Mouse (Mus musculus): ENCODE measurements around the gene Hdac7. TPM values are rescaled to one million over a fixed set of nuclear protein-coding genes. Genes with fewer than 3 reads are reported as not detected.

Gene Hdac7
- total RNA-seq, 1 experiment from 2014 or later: 34.7 TPM

DNA sequence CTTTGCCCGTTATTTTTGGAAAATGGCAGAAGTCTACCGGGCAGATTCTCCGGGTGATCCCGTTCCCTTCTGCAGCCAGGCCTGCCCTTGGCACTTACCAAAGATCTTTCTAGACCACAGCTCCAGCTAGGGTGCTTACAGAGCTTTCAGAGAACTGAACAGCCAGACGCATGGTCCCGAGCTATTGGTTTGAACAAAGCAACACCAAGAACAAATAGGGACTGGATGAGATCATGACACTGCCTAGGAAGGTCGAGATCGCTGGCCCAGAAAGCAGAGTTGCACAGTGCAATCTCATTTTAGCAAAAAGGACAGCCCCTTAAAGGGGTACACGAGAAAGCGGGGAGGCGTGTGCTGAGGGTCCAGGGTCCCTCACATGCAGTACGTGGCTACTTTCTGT, 20.8 kb downstream of the Hdac7 start:
- ATAC-seq (ENCODE audit: extremely low read depth, insufficient number of reproducible peaks, low FRiP score, poor library complexity, severe bottlenecking): no peak

DNA sequence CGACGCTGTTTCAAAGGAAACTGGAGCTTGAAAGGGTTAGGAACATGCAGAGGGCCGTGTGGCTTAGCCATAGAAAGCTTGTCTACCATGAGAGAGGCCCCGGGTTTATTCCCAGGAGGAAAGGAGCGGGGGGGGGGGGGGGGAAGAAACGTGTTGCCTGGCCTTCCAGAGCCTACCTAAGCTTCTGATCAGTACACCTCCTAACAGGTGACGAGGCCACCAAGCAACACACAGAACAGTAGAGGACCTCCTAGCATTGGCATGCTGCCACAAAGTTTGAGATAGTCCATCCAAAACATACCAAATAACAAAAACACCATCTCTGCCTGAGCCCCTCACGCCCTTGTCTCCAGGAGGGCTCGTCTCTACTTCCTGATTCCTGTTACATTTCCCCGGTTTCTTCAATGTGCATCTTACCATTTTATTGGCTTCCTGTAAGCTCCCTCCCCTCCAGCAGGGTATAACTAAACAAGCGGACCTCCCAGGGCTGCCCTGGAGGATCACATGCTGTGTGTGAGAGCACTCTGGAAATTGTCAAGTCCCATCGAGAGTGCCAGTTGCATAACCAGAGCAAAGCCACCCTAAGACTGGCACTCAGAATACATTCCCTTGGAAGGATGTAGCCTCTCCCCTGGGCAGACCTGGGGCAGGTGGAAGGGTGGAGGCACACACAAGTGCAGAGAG, 21.6 kb downstream of the Hdac7 start:
- no peak for ATAC-seq (ENCODE audit: extremely low read depth, insufficient number of reproducible peaks, low FRiP score, poor library complexity, severe bottlenecking)

DNA sequence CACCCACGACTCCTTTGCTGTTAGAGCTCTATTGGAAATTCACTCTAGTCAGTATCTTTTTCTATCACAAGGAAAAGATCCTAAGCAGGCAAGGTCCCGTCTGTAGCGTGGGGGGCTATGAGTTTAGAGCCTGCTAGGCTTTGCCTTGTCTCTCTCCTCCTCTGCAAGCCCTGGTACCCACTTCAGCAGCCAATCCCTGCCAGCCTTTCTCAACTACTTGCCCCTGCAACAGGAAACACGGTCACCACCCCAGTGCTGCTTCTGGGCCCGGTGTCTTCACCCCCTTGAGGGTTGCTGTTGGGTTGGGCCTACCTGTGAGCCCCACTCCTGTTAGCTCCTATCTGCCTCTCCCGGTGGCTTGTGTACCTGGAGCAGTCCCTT, 22.3 kb downstream of the Hdac7 start:
- ATAC-seq (ENCODE audit: extremely low read depth, insufficient number of reproducible peaks, low FRiP score, poor library complexity, severe bottlenecking): peak; percentile 25; the same call in 1 of the 2 replicates

DNA sequence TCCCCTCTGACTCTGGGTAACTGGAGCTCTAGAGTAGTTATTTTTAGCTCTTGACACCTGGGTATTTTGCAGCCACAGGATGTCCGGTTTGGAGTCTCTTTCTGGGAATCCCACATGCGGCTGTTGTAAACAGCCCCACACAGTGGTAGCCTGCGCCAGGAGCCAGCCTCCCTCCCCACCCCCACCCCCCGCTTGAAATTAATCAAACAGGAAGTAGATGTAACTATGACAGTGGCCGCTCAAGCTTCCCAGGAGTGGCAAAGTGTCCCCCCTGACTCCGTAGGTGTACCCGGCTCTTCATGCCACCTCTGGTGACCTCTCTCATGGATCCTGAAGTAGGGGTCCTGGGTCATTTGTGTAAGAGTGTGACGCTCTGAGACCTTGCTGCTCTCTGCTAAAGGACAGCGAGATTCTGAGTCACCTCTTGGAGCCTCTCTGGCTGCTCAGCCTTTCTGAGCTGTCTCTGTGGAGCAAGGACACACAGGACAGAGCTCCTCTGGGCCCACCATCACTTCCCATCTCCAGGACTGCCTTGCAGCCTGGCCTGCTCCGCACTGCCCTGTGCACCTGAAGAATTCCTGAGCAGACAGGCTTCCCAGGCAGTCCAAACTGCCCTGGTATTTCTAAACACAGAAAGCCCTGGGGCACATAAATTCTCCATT, 22.9 kb downstream of the Hdac7 start:
- peak; percentile 20; the same call in 1 of the 2 replicates for ATAC-seq (ENCODE audit: extremely low read depth, insufficient number of reproducible peaks, low FRiP score, poor library complexity, severe bottlenecking)

DNA sequence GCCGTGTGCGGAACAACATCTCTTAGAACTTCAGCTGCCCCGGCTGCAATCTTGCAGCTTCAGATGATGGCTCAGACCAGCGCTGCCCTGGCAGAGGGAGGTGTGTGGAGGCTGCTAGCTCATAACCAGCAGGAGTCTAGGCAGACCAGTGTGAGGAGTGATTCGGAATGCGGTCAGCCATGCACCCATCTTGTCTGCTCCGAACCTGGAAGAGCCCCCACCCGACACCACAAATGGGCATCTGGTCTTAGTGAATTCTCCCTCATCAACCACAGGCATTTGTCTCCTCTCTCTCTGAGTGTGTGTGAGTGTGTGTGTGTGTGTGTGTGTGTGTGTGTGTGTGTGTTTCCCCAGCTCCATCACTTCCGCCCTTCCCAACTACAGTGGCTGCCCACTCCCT, 24.4 kb downstream of the Hdac7 start:
- no peak for ATAC-seq (ENCODE audit: extremely low read depth, insufficient number of reproducible peaks, low FRiP score, poor library complexity, severe bottlenecking)

DNA sequence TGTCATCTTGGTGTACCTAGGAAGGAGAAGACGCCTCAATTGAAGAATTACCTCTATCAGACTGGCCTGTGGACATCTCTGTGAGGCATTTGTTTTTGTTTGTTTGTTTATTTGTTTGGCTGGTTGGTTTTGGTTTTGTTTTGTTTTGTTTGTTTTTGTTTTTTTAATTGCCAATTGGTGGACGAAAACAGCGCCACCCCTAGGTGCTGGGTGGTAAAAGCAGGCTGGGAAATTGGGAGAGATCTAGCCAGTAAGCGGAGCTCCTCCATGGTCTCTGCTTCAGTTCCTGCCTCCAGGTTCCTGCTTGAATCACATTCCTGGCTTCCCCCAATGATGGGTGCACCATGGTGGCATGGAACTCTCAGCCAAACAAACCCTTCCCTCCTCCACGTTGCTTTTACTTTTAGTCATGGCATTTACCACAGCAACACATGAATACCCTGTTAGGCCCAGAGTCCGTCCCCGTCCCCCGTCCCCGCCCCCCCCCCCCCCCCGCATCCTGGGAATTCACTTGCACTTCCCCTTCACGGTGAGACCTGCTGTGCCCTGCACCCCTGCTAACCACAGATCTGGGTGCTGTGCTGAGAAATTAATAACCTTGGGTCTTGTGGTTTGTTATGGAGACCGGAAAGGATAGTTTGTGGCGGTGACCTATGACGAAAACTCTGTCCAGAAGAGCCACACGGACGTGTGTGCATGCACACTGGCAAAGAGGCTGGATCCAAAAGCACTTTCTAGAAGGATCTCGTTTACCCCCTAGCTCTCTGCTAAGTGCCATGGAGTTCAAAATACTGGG, 27.9 kb downstream of the Hdac7 start:
- no peak for ATAC-seq (ENCODE audit: extremely low read depth, insufficient number of reproducible peaks, low FRiP score, poor library complexity, severe bottlenecking)

DNA sequence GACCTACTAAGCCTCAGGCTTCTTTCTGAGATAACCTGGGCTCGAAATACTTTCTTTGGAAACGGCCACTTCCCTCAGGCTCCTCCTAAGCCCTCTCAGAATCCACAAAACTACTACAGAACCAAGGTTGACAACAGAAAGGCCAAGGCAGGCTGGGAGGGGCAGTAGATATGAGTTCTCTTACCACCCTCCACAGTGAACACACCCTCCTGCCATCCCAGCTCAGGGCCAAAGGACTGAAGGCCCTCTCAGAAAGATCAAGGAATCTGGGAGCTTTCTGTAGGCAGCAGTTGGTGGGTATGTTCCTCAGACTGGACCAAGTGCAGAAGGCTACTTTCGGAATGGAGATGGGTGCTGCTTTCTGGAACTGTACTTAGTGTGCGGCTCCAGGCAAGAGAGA, 29.0 kb downstream of the Hdac7 start:
- no peak for ATAC-seq (ENCODE audit: extremely low read depth, insufficient number of reproducible peaks, low FRiP score, poor library complexity, severe bottlenecking)

DNA sequence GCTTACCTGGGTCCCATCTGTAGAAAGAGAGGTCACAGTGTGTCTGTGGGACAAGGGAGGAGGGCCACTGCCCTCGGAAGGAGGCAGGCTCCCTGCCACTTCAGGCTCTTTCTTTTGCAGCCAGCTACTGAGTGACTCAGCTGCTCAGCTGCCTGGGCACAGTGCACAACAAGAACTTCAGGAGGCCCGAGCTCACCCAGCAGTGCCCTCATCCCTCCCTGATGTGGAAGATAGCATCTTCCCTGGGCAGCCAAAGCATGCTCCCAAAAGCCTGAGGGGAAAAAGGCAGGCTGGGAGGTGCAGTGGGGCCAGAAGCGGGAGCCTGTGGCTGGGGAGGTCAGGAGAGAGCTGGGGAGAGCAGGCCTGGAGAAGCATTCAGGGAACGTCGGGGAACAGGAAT, 29.6 kb downstream of the Hdac7 start:
- no peak for ATAC-seq (ENCODE audit: extremely low read depth, insufficient number of reproducible peaks, low FRiP score, poor library complexity, severe bottlenecking)

DNA sequence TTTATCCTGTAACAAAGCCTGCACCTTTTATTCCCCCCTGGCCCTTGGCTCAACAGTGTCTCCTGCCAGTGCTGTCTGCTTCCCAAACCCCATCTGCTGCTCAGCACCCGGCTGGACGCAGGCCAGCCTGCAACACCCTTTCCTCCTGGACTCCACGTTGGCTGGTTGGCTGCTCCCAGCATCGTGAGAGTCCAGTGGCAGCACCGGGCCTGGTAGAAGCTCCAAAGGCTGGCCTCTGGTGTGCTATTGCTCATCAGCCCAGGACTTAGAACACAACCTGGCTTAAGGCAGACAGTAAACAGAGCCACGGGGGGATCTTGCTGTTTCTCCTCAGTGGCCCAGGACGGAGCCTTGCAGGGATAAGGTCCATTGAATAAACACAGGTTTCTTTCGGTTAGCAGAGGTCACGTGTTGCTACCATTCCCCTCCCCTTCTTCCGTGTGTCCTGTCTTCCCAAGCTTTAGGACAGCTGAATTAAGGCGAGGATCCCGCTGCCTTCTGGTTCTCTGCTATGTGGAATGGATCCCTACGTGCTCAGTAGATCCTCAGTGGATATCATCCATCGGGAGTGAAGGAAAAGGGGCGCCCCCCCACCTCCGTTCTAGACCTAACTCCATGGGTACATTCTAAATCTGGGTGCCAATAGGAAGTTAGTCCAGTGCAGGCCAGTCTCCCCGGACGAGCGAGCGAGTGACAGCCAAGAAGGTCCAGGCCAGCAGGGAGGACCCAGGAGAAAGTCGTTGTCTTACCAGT, 30.7 kb downstream of the Hdac7 start:
- ATAC-seq (ENCODE audit: extremely low read depth, insufficient number of reproducible peaks, low FRiP score, poor library complexity, severe bottlenecking): no peak

DNA sequence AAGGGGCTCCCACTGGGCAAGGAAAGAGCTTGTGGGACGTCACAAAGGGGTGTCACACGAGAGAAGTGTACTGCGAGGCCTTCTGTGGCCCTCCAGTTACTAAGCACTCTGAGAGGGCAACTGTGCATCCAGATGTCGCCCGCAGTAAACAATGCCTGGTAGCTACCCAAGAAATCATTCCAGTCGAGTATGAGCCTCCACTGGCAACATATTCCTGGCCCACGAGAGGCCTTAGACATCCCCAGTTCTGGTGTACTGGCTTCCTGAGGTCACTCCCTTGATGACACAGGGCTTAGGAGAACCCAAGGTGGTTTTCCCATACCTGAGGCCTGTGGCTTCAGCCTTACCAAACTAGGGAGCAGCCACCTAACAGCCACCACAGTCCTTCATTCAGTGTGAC, 31.4 kb downstream of the Hdac7 start:
- ATAC-seq (ENCODE audit: extremely low read depth, insufficient number of reproducible peaks, low FRiP score, poor library complexity, severe bottlenecking): no peak

DNA sequence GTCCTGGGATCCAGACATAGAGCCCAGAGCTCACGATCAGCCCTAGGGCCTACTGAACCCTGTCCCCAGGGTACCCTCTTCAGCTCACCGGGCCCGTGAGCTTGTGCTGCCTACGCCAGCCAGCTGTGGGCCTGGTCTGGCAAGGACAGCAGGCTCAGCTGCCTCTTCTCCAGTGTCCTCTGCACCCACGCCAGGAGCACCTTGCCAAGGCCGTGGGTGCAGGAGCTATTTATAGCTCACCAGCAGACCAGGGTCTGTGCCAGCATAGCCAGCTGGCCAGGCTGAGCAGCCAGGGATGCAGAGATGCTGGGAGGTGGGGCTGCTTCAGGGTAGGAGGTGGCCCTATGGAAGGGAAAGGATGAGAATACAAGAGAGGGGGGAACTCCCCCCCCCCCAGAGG, 32.2 kb downstream of the Hdac7 start:
- ATAC-seq (ENCODE audit: extremely low read depth, insufficient number of reproducible peaks, low FRiP score, poor library complexity, severe bottlenecking): no peak

DNA sequence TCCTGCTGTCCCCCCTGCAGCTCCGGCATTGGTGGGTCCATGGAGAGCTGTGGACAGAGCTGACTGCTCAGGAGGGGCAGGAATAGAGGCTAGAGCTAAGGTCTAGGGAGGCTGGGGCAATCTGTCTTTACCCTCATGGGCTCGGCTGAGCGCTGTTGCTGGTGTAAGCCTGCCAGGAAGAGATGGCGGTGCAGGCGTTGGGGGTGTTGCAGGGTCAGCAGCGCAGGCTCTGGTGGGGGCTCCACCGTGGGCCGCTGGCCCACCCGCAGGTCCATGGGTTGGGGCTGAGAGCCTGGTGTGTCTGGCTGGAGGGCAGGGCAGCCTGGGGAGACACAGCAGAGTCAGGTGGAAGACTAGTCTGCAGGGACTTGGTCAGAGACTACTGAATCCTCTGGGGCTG, 33.0 kb downstream of the Hdac7 start:
- ATAC-seq (ENCODE audit: extremely low read depth, insufficient number of reproducible peaks, low FRiP score, poor library complexity, severe bottlenecking): no peak

DNA sequence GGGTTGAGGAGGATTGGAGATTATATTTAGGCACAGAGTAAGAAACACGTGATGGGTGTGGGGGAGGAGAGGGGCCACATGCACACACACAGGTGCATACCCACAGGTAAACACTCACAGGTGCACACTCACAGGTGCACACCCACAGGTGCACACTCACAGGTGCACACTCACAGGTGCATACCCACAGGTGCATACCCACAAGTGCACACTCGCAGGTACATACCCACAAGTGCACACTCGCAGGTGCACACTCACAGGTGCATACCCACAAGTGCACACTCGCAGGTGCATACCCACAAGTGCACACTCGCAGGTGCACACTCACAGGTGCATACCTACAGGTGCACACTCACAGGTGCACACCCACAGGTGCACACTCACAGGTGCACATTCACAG, 33.9 kb downstream of the Hdac7 start:
- no peak for ATAC-seq (ENCODE audit: extremely low read depth, insufficient number of reproducible peaks, low FRiP score, poor library complexity, severe bottlenecking)

DNA sequence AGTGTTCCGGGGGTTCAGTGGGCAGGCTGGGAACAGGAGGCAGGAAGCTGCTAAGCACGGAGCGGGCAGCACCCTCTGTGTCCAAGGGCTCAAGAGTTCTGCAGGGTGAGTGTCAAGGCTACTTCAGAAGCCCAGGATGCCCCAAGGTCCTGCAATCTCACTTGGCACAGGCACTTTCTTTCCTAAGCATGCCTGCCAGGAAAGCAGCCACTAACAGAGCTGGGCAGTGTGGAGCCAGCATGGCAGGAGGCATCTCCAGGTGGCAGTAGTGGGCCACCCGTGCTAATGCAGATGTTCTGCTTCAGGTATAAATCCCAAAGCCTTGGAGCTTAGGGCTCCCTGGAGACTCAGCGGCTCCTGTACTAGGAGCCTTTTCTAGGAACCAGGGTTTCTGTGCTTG, 34.4 kb downstream of the Hdac7 start:
- ATAC-seq (ENCODE audit: extremely low read depth, insufficient number of reproducible peaks, low FRiP score, poor library complexity, severe bottlenecking): no peak

DNA sequence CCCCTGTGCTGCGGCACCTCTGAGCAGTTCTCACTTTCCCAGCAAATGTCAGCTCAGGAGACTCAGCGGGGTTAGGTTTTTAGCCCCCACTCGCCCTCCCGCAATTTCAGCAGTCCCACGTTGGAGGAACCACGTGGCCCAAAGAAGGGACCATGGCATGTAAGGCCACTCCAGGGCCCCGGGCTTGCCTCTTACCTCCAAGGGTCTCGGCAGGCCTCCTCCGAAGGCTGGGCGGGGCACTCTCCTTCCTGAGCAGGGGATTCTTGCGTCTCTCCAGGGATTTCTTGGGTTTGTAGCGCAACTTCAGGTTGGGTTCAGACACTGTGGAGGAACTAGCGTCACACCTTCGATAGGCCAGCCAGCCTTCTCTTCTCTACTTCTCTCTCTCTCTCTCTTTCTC, 35.1 kb downstream of the Hdac7 start:
- no peak for ATAC-seq (ENCODE audit: extremely low read depth, insufficient number of reproducible peaks, low FRiP score, poor library complexity, severe bottlenecking)

DNA sequence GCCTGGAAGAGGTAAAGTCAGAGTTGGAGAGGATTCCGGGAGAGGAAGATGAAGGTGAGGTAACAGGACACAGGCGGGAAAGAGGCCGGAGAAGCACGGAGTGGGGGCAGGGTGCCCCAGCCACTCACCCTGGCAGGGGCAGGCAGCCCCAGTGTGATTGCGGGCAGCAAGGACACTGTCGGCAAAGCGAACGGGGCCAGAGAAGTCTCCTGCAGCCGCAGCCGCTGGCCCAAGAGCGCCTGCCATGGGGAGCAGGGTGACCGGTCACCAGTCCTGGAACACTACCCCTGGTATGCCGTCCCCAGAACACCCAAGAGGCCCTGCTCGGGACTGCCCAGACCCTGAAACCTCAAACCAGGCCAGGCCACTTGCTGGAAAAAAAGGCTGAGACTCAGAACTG, 35.8 kb downstream of the Hdac7 start:
- ATAC-seq (ENCODE audit: extremely low read depth, insufficient number of reproducible peaks, low FRiP score, poor library complexity, severe bottlenecking): no peak

DNA sequence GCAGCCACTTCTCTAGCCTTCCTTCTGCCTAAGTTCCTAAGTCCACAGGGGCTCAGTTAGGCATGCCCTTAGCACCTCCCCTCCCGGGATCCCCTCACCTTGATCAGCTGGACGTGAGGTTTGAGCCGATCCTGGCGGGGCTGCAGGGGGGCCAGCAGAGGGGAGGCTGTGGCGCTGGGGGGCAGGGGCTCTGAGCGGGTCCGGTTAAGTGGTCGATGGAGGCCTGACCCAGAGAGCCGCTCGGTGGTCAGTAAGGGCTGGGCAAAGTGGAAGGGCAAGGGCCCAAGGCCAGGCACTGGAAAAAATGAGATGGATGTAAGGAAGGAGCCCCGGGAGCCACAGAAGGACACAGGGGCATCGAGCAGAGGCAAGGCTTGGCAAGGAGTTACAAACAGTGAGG, 36.4 kb downstream of the Hdac7 start:
- no peak for ATAC-seq (ENCODE audit: extremely low read depth, insufficient number of reproducible peaks, low FRiP score, poor library complexity, severe bottlenecking)

DNA sequence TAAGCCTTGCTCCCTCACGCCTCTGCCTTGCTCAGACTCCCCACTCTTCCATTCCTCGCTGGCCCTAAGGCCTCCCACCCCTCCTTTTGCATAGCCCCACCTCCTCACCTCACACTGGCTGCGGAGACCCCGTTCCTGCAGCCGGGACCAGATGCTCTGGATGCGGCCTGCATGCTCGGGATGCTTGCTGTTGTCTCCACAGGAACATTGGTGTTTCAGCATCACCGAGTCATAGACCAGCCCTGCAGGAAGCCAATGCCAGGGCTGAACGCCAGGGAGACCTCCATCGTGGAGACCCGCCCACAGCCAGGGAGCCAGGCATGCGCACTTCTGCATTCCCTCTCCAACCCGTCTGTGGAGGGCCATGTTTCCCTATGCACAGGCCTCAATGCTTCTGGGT, 41.7 kb downstream of the Hdac7 start:
- ATAC-seq (ENCODE audit: extremely low read depth, insufficient number of reproducible peaks, low FRiP score, poor library complexity, severe bottlenecking): no peak

DNA sequence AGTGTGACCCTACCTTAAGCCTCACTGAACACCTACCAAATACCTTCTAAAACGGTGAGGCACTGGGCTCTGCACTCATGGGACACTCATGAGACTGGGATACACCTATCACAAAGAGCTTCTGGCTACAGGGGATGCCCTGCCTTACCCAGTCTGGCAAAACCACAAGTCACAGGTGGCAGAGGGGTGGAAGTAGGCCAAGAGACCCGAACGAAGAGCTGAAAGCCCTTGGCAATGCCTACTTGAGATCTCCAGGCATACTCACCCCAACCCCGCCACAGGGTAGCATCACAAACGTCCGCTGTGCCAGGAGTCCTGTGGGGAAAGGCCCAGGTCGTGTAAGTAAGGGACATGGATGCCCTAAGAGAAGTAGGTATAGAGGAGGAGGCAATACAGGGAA, 42.5 kb downstream of the Hdac7 start:
- no peak for ATAC-seq (ENCODE audit: extremely low read depth, insufficient number of reproducible peaks, low FRiP score, poor library complexity, severe bottlenecking)

DNA sequence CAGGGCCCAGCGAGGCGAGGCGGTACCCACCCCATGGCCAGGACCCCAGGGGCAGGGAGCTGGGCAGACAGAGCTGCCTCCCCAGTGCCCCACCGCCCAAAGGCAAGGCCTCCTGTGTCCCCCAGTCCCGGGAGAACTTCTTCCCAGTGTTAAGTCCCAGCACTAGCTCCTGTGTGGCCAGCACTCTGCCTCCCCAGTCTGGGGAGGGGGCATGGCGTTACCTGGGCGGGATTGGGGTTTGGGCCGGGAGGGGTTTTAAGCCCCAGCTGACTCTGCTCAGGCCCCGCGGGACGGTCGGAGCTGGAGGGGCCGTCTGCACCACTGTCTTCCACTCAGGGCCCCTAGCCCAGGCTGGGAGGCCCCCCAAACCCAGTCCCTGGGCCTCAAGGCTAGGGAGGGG, 43.4 kb downstream of the Hdac7 start:
- no peak for ATAC-seq (ENCODE audit: extremely low read depth, insufficient number of reproducible peaks, low FRiP score, poor library complexity, severe bottlenecking)

Data from neutrophil, adult 5-6 weeks (primary cell).